Mouse (Mus musculus): ENCODE data around the gene Limch1.

GRCm38 (mm10) chr5:66829505-66829904 lies 83.9 kb downstream of the Limch1 start:
- TF ChIP-seq ZC3H11A (IDR thresholded peaks at IDR 0.05; ENCODE audit: borderline replicate concordance, low read depth, low read length) (no peak), HCFC1 (IDR thresholded peaks at IDR 0.05; ENCODE audit: borderline replicate concordance, insufficient read depth, low read length) (no peak)
